Mouse (Mus musculus) megakaryocyte, embryonic 14.5 days (primary cell): Measurements from ENCODE around the gene Lnx2.

ENCODE experiments used
- FLI1 ChIP-seq: IDR thresholded peaks from 2 replicates; pipeline ENCODE4 v1.6.1; 2012; ENCODE audit warnings: low read length, inconsistent platforms, mixed read lengths
- GATA1 ChIP-seq: IDR thresholded peaks from 3 replicates; pipeline ENCODE4 v1.6.1; 2012; ENCODE audit warnings: mixed read lengths, low read length, inconsistent platforms, borderline replicate concordance

- TF ChIP-seq GATA1 (no peak), FLI1 (no peak)
Measured at GRCm38 (mm10) chr5:147102295-147102694, 25.9 kb upstream of the Lnx2 start.
